Mouse (Mus musculus): ENCODE data around the gene Tmem102.

Gene Tmem102

DNA sequence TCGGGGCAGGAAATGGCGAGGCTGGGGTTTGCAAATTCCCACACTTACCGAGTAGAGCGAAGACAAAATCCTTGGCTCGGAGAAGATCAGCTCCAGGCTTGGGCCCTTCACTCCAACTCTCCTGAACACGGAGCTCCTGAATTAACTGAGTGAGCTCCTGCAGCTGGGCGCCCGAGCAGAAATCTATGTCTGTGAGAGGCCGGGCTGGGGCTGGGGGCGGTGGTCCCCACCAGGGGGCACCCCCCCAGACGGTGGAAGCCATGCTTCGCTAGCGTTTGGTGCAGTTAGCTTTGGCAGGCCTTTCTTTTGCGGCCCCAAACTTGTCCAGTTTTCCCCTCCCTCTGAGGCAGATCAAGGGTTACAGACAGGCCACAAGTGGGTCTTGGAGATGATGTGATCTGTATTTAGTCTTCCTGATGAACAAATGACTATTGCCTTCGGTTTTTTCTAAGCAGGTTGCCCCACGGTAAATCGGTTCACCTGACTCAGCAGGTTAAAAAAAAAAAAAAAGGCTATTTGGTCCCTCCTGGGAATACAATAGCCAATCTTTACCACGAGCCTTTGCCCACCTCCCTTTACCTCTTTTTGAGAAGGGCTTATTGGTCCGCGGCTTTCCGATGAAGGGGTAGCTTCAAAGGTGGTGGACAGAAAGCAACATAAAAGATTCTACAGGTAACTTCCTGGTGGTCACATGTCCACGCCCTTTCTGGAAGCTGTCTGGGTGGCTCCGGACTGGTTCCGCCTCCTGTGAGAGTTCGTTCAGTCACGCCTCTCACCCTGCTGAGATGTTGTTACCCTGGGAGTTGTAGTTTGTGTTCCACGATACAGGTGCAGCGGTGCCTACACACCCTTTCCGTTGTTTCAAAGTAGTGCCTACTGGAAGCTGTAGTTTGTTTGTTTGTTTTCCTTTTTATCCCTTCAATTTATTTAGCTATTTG is at the start of gene Tmem102:
Tmem102 (minus strand) TSS at position 653 of the 938 bp plus-strand sequence.
- peak; percentile 80 for DNase-seq (ENCODE audit: low spot score)

DNA sequence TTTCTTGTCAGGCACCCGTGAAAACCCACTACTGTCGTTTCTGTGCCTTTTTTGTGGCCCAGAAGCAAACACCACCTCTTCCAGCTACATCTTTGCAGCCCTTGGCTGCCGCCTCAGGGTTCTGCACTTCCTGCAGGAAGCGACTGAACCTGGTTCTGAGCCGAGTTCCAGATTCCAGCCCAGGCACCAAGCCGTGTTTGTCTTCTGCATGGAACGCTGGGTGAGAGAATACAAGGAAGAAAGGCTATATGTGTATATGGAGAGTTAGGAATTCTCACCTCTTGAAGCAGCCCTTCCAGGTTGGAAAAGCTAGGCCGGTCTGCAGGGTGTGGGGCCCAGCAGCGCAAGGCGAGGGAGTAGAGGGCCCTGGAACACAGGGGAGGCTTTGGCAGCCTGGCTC is 49.3 kb upstream of the Tmem102 start:
- no peak for DNase-seq (ENCODE audit: low spot score)

DNA sequence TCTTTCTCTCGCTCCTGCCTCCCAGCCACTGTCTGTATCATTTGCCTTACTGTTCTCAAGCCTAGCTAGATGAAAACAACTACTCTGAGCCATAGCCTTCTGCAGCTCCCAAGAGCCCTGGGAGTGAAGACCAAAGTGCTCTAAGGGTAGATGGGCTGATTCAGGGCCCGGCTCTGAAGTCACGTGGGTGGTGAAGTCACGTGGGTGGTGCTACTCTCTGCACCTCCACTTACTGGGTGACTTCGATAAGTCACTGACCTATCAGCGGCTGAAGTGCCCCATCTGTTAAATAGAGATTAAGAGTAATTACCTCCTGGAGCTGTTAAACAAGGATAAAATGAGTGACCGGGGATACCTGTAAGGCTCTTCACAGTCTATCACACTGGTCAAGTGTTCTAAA is 48.6 kb upstream of the Tmem102 start:
- no peak for DNase-seq (ENCODE audit: low spot score)

DNA sequence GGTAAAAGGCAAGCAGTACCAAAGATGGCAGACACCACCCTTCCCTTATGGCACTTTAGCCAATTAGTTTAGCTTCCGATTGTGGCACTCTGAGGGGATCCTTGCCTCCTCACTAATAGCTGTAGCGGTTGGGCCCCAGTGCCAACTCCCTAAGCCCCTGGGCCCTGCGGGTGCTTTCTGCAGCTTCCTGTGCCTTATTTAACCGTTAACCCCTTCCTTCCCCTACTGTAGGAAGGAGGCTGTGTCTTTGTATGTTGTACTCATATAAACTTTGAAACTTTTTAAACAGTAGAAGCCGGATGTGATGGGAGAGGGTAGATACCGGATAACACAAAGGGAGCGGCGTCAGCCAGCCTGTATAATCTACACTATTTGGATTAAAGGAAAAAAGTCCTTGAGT is 45.3 kb upstream of the Tmem102 start:
- no peak for DNase-seq (ENCODE audit: low spot score)

DNA sequence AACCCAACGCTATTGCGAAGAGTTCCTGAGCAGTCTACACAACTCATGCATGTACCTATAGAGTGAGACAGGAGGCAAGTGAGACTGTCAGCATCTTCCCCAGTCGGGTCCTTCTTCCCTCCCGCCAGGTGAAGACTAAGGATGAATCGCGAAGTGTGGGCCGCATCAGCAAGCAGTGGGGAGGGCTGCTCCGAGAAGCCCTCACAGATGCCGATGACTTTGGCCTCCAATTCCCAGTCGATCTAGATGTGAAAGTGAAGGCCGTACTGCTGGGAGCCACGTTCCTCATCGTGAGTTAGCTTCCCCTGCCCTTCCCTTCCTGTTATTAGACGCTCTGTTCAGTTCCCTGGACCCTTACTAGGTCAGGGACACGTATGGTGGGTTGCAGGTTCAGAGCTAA is 44.5 kb upstream of the Tmem102 start:
- no peak for DNase-seq (ENCODE audit: low spot score)

DNA sequence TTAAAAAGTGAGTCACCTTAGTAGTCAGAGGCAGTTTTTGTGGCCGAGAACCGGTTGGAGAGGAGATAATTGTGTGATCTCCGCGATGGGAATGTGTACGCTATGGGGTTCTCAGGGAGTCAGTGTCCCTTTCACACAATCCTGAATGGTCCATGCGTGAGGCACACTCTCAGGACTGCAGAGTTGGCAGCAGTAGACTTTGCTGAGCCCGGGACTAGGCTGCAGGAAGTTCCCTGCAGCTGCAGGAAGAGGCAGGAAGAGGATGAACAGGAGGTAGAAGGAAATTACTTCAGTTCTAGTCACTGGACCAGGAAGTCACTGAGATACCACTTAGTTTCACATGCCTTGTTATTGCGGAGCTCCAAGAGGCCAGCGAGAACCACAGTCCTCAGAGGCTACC is 43.7 kb upstream of the Tmem102 start:
- DNase-seq (ENCODE audit: low spot score) = no peak

DNA sequence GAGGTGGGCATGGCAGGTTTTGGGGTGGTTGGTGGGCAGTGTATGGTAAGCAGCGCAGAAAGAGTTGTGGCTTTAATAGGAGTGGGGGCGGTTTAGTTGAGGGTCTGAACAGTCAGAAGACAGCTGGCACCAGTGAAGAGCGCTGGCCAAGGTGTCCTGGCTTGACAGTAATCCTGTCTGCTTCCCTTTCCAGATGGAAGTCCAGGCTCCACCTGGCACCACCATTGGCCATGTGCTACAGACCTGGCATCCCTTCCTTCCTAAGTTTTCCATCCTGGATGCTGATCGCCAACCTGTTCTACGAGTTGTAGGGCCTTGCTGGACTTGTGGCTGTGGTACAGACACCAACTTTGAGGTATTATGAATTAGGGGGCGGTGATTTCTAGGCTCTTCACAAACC is 42.6 kb upstream of the Tmem102 start:
- no peak for DNase-seq (ENCODE audit: low spot score)

DNA sequence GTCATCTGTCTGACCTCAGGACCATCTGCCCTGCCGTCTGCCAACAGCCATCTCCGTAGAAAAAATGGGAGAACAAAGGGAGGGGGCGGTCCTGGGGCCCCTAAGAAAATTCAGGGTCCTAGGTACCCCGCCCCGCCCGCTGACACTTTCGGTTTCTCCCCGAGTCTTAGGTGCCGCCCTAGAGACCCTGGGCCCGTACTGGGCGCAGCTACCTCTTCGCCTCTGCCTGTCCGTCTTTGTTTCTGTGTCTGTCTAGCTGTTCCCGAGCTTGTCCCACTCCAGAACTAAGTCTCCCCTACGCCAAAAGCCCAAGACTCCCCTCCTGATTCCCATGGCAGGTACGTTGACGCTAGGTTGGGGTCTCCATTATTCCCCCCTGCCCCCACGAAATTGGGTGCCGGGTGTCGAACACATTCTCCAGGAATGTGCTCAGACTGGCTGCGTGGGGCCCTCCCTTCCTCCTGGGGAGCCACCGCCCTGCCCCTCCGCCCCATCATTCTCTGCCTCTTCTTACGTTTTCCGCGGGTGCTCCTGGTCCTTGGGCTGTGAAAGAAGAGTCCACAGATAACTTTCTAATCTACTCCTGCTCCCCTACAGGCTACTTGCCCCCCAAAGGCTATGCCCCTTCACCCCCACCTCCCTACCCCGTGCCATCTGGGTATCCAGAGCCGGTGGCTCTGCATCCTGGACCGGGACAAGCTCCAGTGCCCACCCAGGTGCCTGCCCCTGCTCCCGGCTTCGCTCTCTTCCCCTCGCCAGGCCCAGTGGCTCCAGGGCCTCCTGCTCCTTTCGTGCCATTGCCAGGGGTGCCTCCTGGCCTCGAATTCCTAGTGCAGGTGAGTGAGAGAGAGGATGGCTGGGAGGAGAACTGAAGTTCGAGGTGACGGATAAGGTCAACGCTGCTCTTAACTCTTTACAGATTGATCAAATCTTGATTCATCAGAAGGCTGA is 41.6 kb upstream of the Tmem102 start:
- peak; percentile 67 for DNase-seq (ENCODE audit: low spot score)

DNA sequence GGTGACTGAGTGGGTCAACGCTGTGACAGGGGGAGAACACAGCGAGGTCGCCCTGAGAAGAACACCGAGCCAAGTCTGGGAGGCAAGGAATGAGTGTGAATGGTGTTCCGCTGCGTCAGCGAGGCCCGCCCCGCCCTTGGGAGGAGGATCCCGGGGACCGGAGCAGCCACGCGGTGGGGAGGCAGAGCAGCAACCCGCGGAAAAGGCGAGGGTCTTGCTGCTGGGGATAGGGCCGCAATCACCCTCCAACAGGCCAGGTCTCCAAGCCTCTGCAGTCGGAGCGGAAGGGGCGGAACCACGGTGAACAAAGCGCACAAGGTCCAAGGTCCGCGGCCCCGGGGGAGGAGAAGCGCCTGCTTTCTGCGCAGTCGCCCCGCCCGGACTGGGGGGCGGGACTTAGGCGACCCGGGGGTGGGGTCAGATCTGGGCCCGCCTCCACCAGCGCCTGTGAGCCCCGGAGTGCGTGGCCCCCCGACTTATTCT is 40.8 kb upstream of the Tmem102 start, which contains the start of gene Plscr3:
Plscr3 (plus strand) TSS at position 179 of the 483 bp plus-strand sequence.
- peak; percentile 89 for DNase-seq (ENCODE audit: low spot score)

DNA sequence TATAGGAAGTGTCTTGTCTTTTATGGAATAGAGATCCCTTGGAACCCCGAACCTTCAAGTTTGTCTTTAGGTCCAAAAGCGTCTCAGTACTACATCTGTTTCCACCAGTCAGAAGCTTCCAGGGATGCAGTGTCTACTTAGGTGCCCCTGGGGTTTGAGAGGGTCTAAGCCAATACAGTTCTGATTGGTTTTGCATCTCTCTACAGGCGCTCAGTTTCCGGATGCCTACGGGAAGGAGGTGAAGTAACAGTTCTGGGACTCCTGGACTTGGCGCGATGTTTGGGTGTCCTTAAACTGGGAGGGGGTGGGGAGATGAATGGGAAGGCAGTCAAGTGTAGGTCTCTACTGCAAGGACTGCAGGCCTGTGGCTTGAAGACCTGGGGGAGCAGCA is 33.3 kb upstream of the Tmem102 start:
- DNase-seq (ENCODE audit: low spot score) = no peak

DNA sequence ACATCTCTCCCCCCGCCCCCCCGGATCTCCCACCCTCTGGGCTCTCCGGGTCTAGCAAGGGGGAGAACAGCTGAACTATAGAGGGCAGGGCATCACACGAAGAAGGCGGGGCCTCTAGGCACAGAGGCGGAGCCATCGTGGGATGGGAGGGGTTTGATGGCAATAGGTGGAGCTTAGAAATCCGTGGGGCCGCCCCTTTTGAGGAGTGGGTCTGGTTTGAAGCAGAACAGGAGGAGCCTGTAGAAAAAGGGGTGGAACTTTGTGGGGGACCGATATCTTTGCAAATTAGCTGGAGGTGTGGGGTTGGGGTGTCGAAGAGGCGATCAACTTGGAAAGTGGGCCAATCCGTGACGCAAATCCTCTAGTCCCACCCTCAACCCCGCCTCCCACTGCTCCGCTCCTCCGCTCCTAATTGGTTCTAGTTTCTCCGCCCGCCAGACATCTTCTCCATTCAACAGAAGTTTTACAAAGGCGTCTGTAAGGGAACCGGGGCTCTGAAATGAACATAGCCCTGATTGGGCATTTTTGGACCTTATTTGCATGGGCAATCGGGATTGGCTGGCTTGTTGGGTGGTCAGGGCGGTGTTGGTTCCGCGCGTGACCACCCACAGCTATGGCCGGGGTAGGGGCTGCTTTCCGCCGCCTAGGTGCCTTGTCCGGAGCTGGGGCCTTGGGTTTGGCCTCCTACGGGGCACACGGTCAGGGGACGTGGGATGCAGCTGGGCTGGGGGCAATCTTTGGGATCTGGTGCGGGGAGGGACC is 32.7 kb upstream of the Tmem102 start, which contains the start of gene Tmem256:
Tmem256 (plus strand) TSS at position 563 of the 762 bp plus-strand sequence.
- DNase-seq (ENCODE audit: low spot score) = peak; percentile 96

DNA sequence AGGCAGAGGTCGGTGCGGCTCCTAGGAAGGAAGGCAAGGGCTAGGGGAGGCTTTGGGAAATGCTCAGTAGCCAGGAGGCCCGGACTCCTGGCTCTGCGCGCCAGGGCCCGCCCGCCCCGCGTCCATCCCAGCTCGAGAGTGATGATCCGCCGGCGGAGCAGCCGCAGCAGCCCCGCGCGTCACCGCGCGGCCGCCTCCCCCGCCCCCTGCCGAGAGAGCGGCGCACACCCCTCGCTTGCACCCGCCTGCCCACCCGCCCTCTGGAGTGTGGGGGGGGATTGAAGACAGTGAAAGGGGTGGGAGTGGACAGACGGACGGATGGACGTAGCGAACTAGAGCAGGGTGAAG is 32.2 kb upstream of the Tmem102 start, which contains the start of gene Nlgn2:
Nlgn2 (minus strand) TSS at position 181 of the 348 bp plus-strand sequence.
- no peak for DNase-seq (ENCODE audit: low spot score)

DNA sequence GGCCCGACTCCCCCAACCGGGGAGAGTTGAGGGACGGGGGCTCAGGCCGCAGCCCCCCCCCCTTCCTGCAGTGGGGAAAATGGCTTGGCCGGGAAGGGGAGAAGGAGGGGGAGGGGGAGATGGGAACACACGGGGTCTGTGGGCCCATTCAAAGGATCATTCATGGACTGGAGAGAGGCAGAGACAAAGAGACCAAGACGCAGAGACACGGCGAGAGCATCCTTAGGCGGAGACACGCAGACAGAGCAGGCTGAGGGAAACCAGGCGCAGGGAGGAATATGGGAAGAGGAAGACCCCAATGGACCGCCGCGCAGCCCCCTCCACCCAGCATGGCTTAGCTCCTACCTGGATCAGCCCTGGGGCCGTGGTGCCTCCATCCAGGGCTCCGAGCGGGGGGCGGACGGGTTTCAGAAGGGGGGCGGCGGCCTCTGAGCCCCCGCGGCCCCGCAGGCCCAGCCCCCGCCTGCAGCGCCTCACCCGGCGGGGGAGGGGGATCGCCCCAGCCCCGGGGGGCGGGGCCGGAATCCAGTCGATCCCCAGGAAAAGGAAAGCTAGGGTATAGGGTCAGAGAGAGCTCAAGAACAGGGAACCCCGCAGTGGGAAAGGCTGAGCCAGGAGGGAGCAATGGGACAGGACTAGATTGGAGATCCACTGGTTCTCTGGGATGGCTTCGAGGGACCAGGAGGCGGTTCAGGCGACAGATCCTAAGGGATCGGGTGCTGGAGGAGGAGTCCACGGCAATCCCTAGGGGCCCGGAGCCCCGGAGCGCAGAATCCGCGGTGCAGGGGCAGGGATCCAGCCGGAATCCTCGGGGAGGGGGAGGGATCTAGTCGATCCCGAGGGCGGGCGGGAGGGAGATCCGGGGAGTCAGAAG is 31.5 kb upstream of the Tmem102 start:
- peak; percentile 39 for DNase-seq (ENCODE audit: low spot score)

DNA sequence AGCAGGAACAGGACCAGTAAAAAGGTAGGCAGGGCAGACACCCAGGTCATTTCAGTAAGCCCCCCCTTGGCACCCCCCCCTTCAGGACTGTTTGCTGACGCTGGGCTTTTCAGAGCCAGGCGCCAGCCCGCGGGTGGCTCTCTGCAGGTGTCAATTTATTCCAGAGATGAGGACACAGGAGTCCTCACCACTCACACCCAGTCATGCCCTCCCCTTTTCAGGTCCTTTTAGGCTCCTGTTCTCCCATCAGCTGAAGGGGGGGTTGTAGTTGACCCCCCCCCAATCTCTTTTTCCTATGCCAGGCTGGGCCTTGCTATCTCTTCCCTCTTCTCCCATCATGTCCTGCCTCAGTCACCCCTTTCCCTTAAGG is 30.5 kb upstream of the Tmem102 start:
- DNase-seq (ENCODE audit: low spot score) = no peak

DNA sequence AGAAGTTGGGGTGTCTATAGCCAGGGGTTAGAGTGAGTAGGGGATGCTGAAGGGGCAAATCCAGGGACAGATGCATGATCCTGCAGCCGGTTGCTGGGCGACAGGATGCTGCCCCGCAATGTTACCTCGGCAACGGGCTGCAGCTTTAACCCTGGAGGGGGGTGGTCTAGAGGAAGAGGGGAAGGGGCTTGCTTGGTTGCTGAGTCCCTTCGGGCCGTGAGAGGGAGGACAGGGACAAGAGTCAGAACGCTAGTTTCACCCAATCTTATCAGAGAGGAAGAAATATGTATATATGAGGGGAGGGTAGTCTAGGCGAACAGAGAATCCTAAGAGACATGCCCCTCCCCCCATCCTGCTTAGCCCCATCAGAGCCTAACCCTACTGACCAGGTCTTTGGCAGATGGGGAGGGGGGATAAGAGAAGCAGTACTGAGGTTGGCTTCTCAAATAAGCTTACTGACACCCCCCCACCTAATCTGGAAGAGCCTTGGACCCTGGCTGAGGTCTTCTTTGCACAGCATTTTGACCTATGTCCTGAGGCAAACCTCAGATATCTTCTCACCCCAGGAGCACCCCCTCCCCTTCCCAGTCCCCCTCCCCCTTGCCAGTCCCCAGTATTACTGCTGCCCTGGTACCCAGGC is 30.0 kb upstream of the Tmem102 start:
- no peak for DNase-seq (ENCODE audit: low spot score)

DNA sequence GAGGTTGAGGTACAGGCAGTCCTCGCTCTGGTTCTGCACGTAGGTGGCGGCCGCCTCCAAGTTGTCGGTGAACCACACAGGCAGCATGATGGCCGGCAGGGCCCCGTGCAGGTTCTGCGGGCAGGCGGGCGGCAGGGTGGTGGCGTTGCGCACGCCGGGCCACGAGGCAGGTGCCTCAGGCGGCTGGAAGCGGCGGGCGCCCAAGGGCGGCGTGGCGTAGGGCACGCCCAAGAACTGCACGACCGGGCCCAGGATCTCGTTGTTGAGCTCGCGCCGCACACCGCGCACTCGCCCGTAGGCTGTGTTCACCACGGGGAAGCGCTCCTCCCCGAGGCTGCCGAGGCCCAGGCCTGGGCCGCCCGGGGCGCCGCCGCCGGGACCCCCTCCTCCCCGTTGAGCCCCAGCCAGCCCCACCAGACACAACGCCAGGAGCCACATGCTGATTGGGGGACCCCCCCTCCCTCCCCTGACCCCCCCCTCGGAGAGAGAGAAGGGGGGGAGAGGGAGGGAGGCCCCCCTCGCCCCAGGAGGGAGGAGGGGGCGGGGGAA is 28.7 kb upstream of the Tmem102 start:
- peak; percentile 50 for DNase-seq (ENCODE audit: low spot score)

DNA sequence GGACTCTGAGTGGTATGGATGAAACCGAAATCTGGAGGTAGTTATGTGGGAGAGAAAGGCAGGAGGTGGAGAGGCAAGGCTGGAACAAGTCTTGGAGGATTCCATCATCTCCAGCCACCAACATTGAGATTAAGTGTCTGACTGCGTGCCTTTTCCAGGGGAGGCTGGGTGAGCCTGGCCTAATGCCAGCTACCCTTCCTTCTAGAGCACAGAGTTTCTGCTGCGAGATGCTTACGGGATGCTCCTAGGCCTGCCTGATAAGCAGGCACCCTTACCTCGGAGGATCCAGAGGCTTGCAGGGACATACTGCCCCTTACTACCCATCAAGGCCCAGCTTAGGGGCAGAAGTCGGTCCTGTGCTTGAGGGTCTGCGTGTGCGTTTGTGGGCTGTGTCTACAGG is 28.1 kb upstream of the Tmem102 start:
- no peak for DNase-seq (ENCODE audit: low spot score)

DNA sequence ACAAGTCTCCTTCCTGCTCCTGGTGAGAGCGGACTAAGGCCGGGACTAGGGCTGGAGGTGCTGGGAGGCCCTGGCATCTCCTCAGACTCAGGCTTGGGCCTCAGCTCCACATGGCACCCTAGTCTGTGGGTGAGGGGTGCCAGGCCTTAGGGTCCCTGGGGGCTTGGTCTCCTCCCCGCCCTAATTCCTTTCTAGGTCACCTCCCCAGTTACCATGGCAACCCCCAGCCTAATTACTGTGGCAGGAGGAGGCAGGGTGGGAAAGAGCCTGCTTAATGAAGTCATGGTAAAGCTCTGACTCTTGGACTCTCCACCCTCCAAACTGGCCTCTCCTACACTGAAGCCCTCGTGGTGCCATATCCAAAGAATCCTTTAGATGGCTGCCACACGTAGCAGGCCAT is 23.4 kb upstream of the Tmem102 start:
- DNase-seq (ENCODE audit: low spot score) = no peak

DNA sequence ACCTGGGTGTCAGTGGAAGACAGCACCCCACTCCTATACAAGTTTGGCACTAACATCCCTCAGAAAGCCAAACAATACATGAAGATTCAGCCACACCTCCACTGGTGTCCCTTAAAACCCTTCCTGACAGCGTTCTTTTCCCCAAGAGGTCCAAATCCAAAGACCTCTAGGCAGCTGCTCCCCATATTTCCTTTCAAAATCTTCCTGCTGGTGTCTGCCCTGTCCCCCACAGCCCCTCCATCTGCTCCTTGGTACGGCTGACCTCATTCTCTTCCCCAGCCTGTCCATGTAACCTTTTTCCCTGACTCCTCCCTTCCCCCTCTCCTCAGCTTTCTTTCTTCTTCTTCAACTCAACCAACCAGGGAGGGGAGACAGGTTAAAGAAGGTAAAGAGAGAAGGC is 18.0 kb upstream of the Tmem102 start:
- no peak for DNase-seq (ENCODE audit: low spot score)

DNA sequence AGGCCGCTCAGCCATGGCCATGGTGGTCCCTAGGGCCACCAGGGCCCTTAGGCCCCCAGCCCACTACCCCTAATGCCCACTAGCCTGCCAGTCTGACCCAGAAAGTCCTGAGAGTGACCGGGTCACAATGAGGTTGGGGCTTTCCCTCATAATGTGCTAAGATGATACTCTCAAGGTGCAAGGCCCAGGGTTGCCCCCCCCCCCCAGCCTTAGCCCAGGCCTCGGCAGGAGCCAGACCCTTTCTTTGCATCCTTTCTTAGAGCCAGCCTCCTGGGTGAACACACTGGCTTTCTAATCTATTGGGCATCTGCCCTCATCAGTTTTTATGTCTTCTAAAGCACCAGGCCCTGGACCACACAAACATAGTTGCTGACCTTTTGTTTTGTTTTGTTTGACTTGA is 16.7 kb upstream of the Tmem102 start, which contains the start of gene Spem1:
Spem1 (minus strand) TSS at position 101 of the 400 bp plus-strand sequence.
- no peak for DNase-seq (ENCODE audit: low spot score)

All from urinary bladder, postnatal 14 days (tissue).